Mouse (Mus musculus) MEL (cell line): Measurements from ENCODE around the gene Mcm9. TPM values are rescaled to one million over a fixed set of nuclear protein-coding genes. Genes with fewer than 3 reads are reported as not detected.
"Not testable (repeated sequence)": the region's sequence is repeated elsewhere in the genome, so short reads cannot be mapped to it uniquely, and the experiment has no call there.

Experiments used
- DNase-seq: peaks from one replicate; pipeline ENCODE4 v3.0.0; 2011; ENCODE audit warnings: low read depth, low spot score
- H3K27ac ChIP-seq: 2 replicates; pipeline ENCODE4 v1.5.1; 2012; ENCODE audit warnings: low read depth, mild to moderate bottlenecking, control low read depth, low read length, moderate library complexity; ENCODE audit not compliant: control insufficient read depth
- H3K27me3 ChIP-seq, 2 experiments: fragments of 150-350 bp in 1 of 2; sonication (generic) in 1 of 2; 2 replicates each; pipeline ENCODE4 v1.6.1; 2012; ENCODE audit warnings: low read length in 2 of 2, mild to moderate bottlenecking in 2 of 2, improper control_type of control experiment in 1 of 2, moderate library complexity in 1 of 2; ENCODE audit not compliant: insufficient read depth in 2 of 2, control insufficient read depth in 1 of 2
- H3K36me3 ChIP-seq, 2 experiments: 2 replicates each; pipeline ENCODE4 v1.6.1; 2012 to 2014; ENCODE audit warnings: low read length in 2 of 2, improper control_type of control experiment in 1 of 2, inconsistent platforms in 1 of 2, mild to moderate bottlenecking in 1 of 2; ENCODE audit not compliant: insufficient read depth in 2 of 2, control insufficient read depth in 1 of 2
- H3K4me1 ChIP-seq, 2 experiments: fragments of 150-350 bp in 1 of 2; sonication (generic) in 1 of 2; 2 replicates each; pipeline ENCODE4 v1.6.1; 2012; ENCODE audit warnings: low read length in 2 of 2, improper control_type of control experiment in 1 of 2, mild to moderate bottlenecking in 1 of 2; ENCODE audit not compliant: insufficient read depth in 2 of 2, control insufficient read depth in 1 of 2
- H3K4me3 ChIP-seq, 2 experiments: fragments of 150-350 bp in 1 of 2; sonication (generic) in 1 of 2; 2 replicates each; pipeline ENCODE4 v1.5.1; 2012; ENCODE audit warnings: low read depth in 2 of 2, low read length in 2 of 2, mild to moderate bottlenecking in 2 of 2, moderate library complexity in 2 of 2, control low read depth in 1 of 2, improper control_type of control experiment in 1 of 2; ENCODE audit not compliant: control insufficient read depth in 1 of 2, insufficient read depth in 1 of 2
- H3K79me2 ChIP-seq: 2 replicates; pipeline ENCODE4 v1.6.1; 2012; ENCODE audit warnings: mild to moderate bottlenecking, low read length, moderate library complexity; ENCODE audit not compliant: control insufficient read depth, poor library complexity, insufficient read depth
- H3K9ac ChIP-seq: 2 replicates; pipeline ENCODE4 v1.6.1; 2012; ENCODE audit warnings: low read depth, mild to moderate bottlenecking, control low read depth, low read length, moderate library complexity; ENCODE audit not compliant: control insufficient read depth, poor library complexity, severe bottlenecking
- H3K9me3 ChIP-seq: fragments of 150-350 bp; sonication (generic); replicated peaks from 2 replicates; pipeline ENCODE4 v1.6.1; 2012; ENCODE audit warnings: mild to moderate bottlenecking, low read length, improper control_type of control experiment, moderate library complexity; ENCODE audit not compliant: insufficient read depth
- CHD2 ChIP-seq: IDR thresholded peaks from 2 replicates; pipeline ENCODE4 v1.6.1; 2011; ENCODE audit warnings: low read length, improper control_type of control experiment
- CTCF ChIP-seq, 3 experiments: IDR thresholded peaks in 2 of 3; conservative IDR thresholded peaks in 1 of 3; 2 replicates each; pipeline ENCODE4 v1.5.1; 2011 to 2012; ENCODE audit warnings: low read length in 3 of 3, low read depth in 2 of 3, mild to moderate bottlenecking in 2 of 3, improper control_type of control experiment in 1 of 3, inconsistent platforms in 1 of 3, mixed read lengths in 1 of 3, moderate library complexity in 1 of 3; ENCODE audit not compliant: control insufficient read depth in 1 of 3, insufficient read depth in 1 of 3, poor library complexity in 1 of 3, severe bottlenecking in 1 of 3
- GATA1 ChIP-seq: IDR thresholded peaks from 2 replicates; pipeline ENCODE4 v1.6.1; 2011; ENCODE audit warnings: low read depth, low read length, improper control_type of control experiment
- MEF2A ChIP-seq: IDR thresholded peaks from 2 replicates; pipeline ENCODE4 v1.6.1; 2014; ENCODE audit warnings: low read depth, mild to moderate bottlenecking, inconsistent platforms, low read length, improper control_type of control experiment; ENCODE audit not compliant: poor library complexity, insufficient replicate concordance, severe bottlenecking; ENCODE audit errors: extremely low read depth
- POLR2AphosphoS5 ChIP-seq: IDR thresholded peaks from 2 replicates; pipeline ENCODE4 v1.6.1; 2012; ENCODE audit warnings: low read depth, borderline replicate concordance, mild to moderate bottlenecking, inconsistent platforms, low read length, moderate library complexity, mixed read lengths
- RAD21 ChIP-seq: IDR thresholded peaks from 2 replicates; pipeline ENCODE4 v1.6.1; 2011; ENCODE audit warnings: mild to moderate bottlenecking, low read depth, low read length, improper control_type of control experiment
- RCOR1 ChIP-seq: IDR thresholded peaks from 2 replicates; pipeline ENCODE4 v1.6.1; 2012; ENCODE audit warnings: low read depth, mild to moderate bottlenecking, inconsistent platforms, low read length, improper control_type of control experiment
- SMC3 ChIP-seq: IDR thresholded peaks from 2 replicates; pipeline ENCODE4 v1.6.1; 2011; ENCODE audit warnings: low read depth, low read length, improper control_type of control experiment
- TAL1 ChIP-seq: IDR thresholded peaks from 2 replicates; pipeline ENCODE4 v1.6.1; 2012; ENCODE audit warnings: mild to moderate bottlenecking, inconsistent platforms, low read length, moderate library complexity, mixed read lengths
- TBP ChIP-seq: IDR thresholded peaks from 2 replicates; pipeline ENCODE4 v1.8.0; 2011; ENCODE audit warnings: low read depth, low read length, improper control_type of control experiment
- TCF12 ChIP-seq: IDR thresholded peaks from 2 replicates; pipeline ENCODE4 v1.6.1; 2014; ENCODE audit warnings: low read depth, mild to moderate bottlenecking, inconsistent platforms, low read length, improper control_type of control experiment, moderate library complexity
- UBTF ChIP-seq: IDR thresholded peaks from 2 replicates; pipeline ENCODE4 v1.6.1; 2012; ENCODE audit warnings: low read depth, mild to moderate bottlenecking, inconsistent platforms, low read length, improper control_type of control experiment, moderate library complexity, borderline replicate concordance; ENCODE audit not compliant: insufficient read depth
- USF1 ChIP-seq: IDR thresholded peaks from 2 replicates; pipeline ENCODE4 v1.6.1; 2014; ENCODE audit warnings: low read depth, mild to moderate bottlenecking, inconsistent platforms, low read length, improper control_type of control experiment, moderate library complexity
- ZC3H11A ChIP-seq: IDR thresholded peaks from 2 replicates; pipeline ENCODE4 v1.6.1; 2012; ENCODE audit warnings: low read depth, mild to moderate bottlenecking, inconsistent platforms, low read length, improper control_type of control experiment
- polyA plus RNA-seq, 2 experiments: library from polyadenylated mRNA; stranded (reverse) in 1 of 2; unstranded in 1 of 2; fragments of >175 nt in 1 of 2; fragments of >200 nt in 1 of 2; gene quantifications; 2 replicates each; pipeline versions ENCODE4 v1.2.1 to v1.2.4; 2012; ENCODE audit warnings: low replicate concordance in 2 of 2, low read depth in 1 of 2; ENCODE audit not compliant: insufficient read length in 2 of 2, insufficient read depth in 1 of 2, missing spikeins in 1 of 2
- total RNA-seq: library from RNA; depleted of rRNA; stranded (reverse); fragments of 300-350 nt; gene quantifications from 2 replicates; pipeline ENCODE4 v1.2.3, GENCODE M21; 2012

Gene Mcm9
- total and polyA plus RNA-seq, 3 experiments = 5.3 to 12.6 TPM; not detected in 1

GRCm38 (mm10) chr10:53502875-53503816, 127.1 kb downstream of the Mcm9 start (continued):
- TF ChIP-seq TCF12 (peak; percentile 92), GATA1 (peak; percentile 85), ZC3H11A (0 out of 2 replicates have a peak, but pooled peaks have one; percentile 3), RAD21 (no peak), CHD2 (no peak), SMC3 (no peak; the same call in 1 of the 2 replicates), TAL1 (peak; percentile 66)
- TF ChIP-seq, all 39 proteins: peak for 11

- Histone ChIP-seq H3K27me3 (no peaks in the 10 kb centered on the region), H3K79me2 (no peaks in the 10 kb centered on the region), H3K9ac (no peak overlapping the region), H3K36me3 (peaks cover 0 to 11% of the 10 kb centered on the region in 2 experiments; a peak in 2 of 4 replicates), H3K27ac (no peak overlapping the region), H3K9me3 (no peaks in the 10 kb centered on the region), H3K4me3 (no peak overlapping the region), H3K4me1 (peaks cover 6 to 8% of the 10 kb centered on the region in 2 experiments)
- DNase-seq = no peak
- TF ChIP-seq USF1 (no peak), ZC3H11A (no peak)
These were observed 127.8 kb downstream of the Mcm9 start for GRCm38 (mm10) chr10:53502471-53502870.

GRCm38 (mm10) chr10:53499518-53499917, 130.7 kb downstream of the Mcm9 start:
- DNase-seq = peak; percentile 71
- Histone ChIP-seq H3K9me3 (no peaks in the 10 kb centered on the region), H3K9ac (no peak overlapping the region)

GRCm38 (mm10) chr10:53495349-53495748, 134.9 kb downstream of the Mcm9 start:
- H3K4me3 ChIP-seq, H3K79me2 ChIP-seq, H3K27me3 ChIP-seq, H3K4me1 ChIP-seq, DNase-seq, H3K9me3 ChIP-seq, H3K36me3 ChIP-seq, H3K27ac ChIP-seq, H3K9ac ChIP-seq: not testable (repeated sequence)

More at GRCm38 (mm10) chr10:53499518-53499917, 130.7 kb downstream of the Mcm9 start:
- Histone ChIP-seq H3K4me3 (no peak overlapping the region), H3K4me1 (peaks cover 6 to 8% of the 10 kb centered on the region in 2 experiments), H3K79me2 (no peaks in the 10 kb centered on the region), H3K36me3 (peaks cover 0 to 9% of the 10 kb centered on the region in 2 experiments; a peak in 2 of 4 replicates), H3K27me3 (no peaks in the 10 kb centered on the region), H3K27ac (no peak overlapping the region)
- TF ChIP-seq UBTF (no peak), GATA1 (no peak), MEF2A (no peak), ZC3H11A (peak; percentile 50), TCF12 (no peak), CTCF (IDR thresholded peaks at IDR 0.05 in 2 of 3, conservative IDR thresholded peaks at IDR 0.05 in 1 of 3; ENCODE audit: control insufficient read depth in 1 of 3, insufficient read depth in 1 of 3, low read depth in 2 of 3, low read length in 3 of 3, poor library complexity in 1 of 3, severe bottlenecking in 1 of 3) (peak; percentile 16 to 77 (median 37); a peak in 4 of 6 replicates), SMC3 (peak; percentile 86), TBP (no peak), POLR2AphosphoS5 (no peak), RAD21 (peak; percentile 64), RCOR1 (no peak)
